Mouse (Mus musculus) gastrocnemius, postnatal 14 days (tissue): Measurements from ENCODE around the gene Cdk11b. TPM values are rescaled to one million over a fixed set of nuclear protein-coding genes. Genes with fewer than 3 reads are reported as not detected.

ENCODE experiments used
- DNase-seq: peaks from one replicate; pipeline ENCODE4 v3.0.0; 2021; ENCODE audit warnings: mixed read lengths
- intact Hi-C: fragments of 180-260 bp; cut with DNase I; formaldehyde crosslinking; loops from one replicate; pipeline ENCODE4 v1.15.1; 2025; ENCODE audit warnings: low total_unique reads
- long read RNA-seq, 2 experiments: library from polyadenylated mRNA; stranded (forward); transcript quantifications; one replicate each; pipeline ENCODE4 v2.0.0; 2021
- total RNA-seq, 2 experiments: library from RNA; stranded (reverse); gene quantifications; 2 replicates each; pipeline ENCODE4 v1.2.3; 2021

Gene Cdk11b
- 10 to 100 TPM; 25.9 TPM for total RNA-seq
- long read RNA-seq, experiment 1, transcript Cdk11b-201 (20 exons, 2,595 nt): major isoform, 22 of 35 reads
- long read RNA-seq, experiment 1, partial matches to known transcripts: 1 of 35 reads
- long read RNA-seq, experiment 1, other reads (novel, unspliced or antisense): 9 of 35 reads
- long read RNA-seq, experiment 2, transcript Cdk11b-202 (20 exons, 2,673 nt): minor isoform, 9 of 40 reads
- long read RNA-seq, experiment 2, transcript Cdk11b-201 (20 exons, 2,595 nt): major isoform, 16 of 40 reads
- long read RNA-seq, experiment 2, partial matches to known transcripts: 1 of 40 reads
- long read RNA-seq, experiment 2, other reads (novel, unspliced or antisense): 14 of 40 reads

DNA sequence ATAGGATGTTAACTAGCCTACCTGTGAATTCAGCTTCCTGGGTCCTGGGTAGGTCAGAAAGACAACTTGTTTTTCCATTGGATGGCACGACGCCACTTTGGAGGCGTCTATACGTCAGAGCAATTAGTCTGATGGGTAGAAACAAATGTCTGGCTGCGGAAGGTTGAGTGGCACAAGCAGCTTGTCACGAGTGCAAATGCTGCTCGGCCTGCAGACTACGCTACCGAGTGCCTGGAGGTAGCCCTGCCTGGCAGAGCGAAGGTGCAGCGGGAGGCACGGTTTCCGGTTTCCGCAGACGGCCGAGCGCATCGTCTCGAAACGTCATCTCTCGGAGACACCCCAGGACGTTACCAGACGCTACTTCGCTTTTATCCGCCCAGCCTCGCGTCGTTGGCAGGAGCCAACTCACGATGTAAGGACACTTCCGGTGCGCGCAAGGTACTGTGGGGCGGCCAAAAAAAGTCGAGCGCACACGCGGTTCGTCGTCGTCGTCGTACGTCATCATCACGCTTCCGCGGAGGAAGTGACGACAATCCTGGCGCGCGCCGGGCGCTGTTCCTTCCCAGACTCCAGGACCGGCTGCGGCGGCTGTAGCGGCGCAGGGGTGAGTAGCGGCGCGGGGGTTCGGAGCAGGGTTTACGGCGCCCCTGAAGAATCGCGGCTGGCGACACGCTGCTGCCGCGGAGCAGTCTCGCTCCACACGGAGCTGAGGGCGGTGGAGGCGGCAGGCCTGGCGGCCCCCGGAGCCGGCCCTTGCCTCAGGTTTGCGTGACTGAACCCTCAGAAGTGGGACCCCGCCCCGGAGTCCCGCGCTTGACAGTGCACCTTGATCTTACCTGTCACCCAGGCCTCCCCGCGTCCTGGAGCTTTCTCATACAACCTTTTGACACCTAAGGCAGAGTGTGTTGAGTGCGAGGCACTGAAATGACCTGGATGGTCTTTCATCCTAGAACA lies at the start of gene Cdk11b:
TSS of gene Cdk11b (plus strand) at position 517 of the 954 bp plus-strand sequence.
- intact Hi-C loops: no loop called here
- peak; percentile 96 for DNase-seq

DNA sequence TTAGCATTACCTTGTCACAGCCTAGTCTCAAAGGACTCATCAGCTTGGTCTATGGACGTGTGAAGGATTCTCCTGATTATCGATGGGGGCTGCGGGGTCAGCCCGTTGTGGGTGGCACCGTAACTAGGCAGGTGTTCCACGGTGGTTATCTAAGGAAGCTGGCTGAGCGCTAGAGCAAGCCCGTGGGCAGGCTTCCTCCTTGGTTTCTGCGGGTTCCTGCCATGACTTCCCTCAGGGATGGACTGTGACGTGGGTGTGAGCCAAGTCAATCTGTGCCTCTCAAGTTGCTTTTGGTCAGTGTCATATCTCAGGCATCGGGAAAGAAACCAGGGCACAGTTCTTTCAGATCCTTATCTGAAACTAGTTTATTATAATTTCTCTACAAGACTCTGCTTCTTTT lies 49.7 kb upstream of the Cdk11b start:
- DNase-seq: no peak
- intact Hi-C loops: no loop called here

DNA sequence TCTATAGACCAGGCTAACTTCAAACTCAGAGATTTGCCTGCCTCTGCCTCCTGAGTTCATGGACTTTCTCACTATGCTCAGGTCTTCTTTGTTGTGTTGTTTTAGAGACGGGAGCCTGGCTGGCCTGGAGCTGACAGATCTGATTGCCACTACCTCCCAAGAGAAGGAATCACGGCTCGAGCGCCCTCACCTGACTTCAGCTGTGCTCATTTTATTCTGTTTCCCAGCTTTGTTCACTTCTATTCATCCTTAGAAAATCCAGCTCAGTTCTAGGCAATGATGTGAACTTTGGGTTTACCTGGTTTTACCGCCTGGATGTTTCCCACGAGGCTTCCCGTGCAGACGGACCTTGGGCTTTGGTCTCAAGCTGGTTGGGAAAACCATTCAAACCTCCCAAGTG lies 49.1 kb upstream of the Cdk11b start:
- DNase-seq: no peak
- intact Hi-C loops: no loop called here

DNA sequence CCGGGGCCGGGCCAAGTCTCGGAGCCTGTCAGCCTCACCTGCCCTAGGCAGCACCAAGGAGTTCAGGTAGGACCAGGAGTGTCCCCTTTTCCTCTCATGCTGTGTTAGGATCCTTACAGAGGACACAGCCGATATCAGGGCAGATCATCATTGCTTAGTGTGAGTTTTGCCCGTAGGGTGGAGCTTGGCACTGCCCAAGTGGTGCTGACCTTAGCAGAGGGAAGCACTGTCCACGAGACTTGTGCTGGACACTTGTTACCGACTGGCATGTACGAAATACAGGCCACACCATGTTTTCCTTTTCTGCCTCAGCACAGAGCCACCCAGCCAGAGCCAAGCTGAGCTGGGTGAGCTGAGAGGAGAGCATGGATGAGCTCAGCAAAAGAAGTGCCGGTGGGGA lies 47.5 kb upstream of the Cdk11b start:
- no peak for DNase-seq
- intact Hi-C loops: no loop called here

DNA sequence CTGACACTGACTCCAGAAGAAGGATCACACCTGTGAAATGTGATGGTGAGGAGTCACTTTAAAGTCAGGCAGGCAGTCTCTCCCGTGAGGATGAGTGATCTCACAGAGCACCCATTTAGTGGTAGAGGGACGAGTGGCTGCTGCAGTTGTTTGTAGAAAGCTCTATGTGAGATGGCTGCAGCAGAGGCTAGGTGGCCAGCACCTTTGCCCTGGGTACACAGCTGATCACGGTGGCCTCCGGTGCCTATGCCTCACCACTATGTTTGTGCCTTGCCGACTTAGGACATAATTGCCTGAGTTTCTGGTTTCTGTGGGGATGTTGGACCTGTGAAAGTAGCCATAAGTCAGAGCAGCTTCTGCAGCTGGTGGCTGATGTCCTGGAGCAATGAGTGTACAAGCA lies 46.9 kb upstream of the Cdk11b start:
- no peak for DNase-seq
- intact Hi-C loops: no loop called here

DNA sequence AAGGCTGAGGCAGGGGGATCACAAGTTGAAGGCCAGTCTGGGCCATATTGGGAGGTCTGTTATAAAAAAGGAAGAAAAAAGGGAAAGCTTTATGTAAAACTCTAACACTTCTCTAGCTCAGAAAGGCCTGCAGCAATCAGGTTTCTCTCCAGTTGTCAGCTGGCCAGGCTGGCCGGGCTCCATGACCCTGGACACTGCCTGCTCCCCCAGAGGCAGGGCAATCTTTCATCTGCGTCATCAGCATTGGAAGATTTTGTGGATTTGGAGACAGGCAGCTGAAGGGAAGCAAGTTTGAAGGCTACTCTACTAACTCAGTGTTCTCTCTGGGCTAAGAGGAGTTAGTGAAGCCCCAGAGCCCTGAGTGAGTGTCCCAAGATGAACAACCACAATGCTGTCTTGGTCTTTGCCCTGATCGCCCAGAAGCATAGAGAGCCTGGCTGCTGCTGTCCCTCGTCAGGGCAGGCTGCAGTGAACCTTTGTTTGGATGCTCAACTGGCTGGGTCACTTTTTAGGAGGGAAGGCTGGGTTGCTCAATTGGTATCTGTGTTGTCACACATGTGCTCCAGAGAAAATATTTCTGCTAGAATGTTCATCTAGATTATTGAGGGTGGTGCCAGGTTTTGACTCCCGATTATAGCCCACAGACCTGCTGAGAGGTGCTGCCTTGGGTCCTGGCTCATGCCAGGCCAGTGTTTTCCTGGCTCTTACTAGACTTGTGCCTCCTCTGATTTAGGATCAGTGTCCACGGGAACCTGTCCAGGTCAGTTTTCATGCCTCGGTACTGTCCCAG lies 46.1 kb upstream of the Cdk11b start:
- intact Hi-C loops: no loop called here
- peak; percentile 74 for DNase-seq

DNA sequence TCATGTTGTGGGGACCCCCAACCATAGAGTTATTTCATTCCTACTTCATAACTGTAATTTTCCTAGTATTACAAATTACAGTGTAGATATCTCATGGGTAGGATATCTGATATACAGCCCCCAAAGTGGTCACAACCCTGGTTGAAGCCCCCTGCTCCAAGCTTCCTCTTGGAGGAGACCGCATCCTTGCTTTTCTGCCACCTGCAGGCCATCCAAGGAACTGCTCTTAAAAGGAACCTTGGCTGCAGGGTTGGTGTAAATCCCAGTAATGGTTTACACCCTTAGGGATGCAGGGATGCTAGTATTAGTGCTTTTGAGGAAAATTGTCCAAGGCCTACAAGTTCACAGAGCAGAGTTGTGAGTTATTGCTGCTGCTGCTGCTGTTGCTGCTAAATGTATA lies 44.2 kb upstream of the Cdk11b start:
- intact Hi-C loops: loop anchor here (5.0 kb wide), 1 partner anchor 98 kb away; no protein-coding TSS in a partner anchor
- DNase-seq: peak; percentile 50

DNA sequence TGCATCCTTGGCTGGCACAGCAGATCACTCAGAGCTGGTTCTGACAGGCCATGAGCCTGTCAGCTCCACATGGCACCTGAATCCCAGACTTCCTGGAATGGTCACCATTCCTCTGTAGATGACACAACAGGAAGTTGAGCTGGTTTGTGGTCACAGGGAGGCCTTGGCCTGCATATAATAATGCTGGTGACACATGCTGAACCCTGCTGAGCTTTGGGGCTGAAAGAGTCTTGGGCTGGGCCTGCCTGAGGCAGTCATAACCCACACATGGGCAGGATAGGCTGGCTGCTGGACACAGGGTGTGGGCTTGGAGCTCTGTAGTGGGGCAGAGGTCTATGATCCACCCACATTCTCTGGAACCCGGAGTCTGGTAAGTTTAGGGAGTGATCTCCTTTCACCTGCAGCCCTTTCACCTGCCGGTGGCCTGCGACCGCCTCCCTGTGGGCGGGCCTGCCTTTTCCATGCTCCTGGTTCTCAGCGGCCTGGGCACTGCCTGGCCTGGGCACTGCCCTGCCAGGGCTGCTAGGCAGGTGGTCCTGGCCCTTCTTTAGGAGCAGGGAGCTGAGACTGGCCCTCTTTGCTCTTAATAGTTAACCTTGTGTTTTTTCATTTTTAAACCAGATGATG lies 42.3 kb upstream of the Cdk11b start:
- DNase-seq: no peak
- intact Hi-C loops: loop anchor here (5.0 kb wide), 1 partner anchor 100 kb away; no protein-coding TSS in a partner anchor

DNA sequence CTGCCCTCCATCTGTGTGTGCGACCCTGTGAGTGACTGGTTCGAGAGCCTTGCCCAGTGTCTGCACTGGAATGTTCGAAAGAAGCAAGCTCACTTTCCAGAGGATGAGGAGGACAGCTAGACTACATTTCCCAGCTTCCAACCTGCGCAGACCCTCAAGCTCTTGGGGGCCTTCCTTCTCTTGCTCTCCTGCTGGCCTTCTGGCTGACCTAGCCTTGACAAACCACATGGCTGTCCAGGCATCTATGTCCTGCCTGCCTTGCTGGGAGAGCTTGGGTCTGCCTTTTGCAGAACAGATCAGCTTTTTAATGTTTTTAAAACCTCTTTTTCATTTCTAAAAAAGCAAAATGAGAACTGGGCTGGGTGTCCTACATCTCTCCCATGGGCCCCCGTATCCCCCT lies 35.3 kb upstream of the Cdk11b start:
- intact Hi-C loops: no loop called here
- no peak for DNase-seq

DNA sequence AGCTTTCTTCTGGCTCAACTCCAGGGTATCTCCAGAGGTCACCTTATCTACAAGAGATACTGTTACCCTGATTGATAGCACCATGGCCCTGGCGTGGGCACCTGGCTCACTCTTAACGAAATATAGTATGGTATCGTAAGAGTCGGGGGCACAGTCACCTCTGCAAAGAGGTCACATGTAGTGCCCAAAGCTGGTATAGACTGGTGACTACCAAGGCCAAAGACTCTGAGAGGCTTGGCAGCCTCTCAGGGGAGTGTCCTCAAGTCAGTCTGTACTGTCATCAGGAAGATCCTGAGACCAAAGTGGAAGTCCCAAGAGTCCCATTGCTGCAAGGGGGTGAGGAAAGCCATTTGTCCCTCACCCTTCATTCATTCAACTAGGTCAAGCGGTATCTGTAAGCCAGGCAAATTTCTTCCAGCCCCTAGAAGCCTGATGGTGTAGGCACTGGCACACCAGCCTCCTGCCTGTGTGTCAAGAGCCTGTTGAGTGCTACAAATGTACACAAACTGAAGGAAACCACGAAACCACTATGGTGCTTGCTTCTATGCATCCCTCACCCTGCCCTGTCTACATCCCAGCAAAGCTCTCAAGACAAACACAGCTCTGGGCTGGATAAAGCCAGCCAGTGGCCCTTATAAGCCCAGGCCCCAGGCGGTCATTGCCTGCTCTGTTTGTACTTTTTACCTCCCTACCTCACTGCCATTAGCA lies 33.5 kb upstream of the Cdk11b start:
- no peak for DNase-seq
- intact Hi-C loops: no loop called here

DNA sequence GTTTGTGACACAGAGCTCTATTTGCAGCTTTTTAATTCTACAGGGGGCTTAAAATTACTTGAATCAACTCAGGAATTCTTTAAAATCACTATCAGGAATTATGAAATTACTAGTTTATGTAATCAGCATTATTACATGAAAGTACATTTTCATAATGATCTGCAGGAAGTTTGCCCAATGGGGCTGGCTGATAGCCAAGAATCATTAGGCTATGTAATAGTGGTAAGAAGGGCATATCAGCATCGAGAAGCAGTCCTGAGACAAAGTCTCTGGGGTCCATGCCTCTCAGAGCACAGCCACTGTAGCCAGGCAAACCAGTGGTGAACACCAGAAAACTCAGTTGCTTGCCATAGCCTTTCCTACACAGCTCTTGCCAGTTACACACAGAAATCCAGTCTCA lies 30.9 kb upstream of the Cdk11b start:
- DNase-seq: no peak

DNA sequence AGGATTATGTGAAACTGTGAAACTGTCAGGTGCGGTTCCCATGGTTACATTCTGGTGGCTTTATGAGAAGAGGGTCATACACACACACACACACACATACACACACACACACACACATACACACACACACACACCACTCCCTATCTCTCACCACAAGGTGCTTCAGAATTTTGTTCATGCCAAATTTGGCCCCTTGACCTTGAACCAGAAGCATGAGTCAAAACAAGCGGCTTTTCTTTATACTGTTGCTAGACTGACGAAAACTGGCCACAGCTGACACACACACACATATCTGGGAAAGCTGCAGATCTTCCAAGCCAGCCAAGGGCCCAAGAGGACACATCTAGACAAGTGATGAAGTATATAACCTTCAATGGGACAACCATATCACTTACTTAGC lies 28.9 kb upstream of the Cdk11b start:
- intact Hi-C loops: no loop called here
- no peak for DNase-seq

More for the DNA sequence above, 30.9 kb upstream of the Cdk11b start:
- intact Hi-C loops: no loop called here

DNA sequence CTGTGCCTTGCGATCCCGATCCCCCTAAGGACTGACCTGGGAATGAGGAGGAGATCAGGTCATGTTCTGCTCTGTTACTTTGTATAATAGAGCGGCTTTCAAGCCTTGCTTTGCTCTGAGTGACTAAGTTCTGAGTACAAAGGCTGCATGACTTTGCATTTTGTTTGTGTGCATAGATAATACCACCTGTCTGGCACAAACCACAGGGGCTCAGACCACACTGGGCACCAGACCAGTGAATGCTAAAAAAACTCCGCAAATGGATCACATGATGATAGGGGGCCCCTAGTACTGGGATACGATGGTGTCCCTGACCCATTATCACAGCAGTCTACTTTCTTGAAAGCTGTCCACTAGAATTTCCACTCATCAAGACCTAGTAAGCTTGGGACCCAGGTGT lies 28.0 kb upstream of the Cdk11b start:
- intact Hi-C loops: no loop called here
- DNase-seq: no peak

DNA sequence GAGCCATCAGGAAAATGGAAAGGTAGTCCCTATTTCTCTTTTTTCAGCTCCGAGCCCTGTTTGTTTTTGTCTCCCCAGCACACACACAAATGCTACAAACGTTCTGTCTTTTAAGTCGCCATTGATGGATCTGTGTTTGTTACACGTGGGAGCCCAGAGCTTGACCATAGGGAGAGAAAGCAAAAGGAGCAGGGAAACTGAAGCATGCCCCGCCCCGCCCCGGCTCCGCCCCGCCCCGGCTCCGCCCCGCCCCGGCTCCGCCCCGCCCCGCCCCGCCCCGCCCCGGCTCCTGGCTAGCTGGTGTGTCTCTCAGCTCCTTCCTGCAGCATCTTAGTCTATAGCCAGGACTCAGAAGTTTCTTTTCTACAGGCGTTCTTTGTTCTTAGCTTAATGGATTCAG lies 26.1 kb upstream of the Cdk11b start:
- intact Hi-C loops: no loop called here
- DNase-seq: no peak

DNA sequence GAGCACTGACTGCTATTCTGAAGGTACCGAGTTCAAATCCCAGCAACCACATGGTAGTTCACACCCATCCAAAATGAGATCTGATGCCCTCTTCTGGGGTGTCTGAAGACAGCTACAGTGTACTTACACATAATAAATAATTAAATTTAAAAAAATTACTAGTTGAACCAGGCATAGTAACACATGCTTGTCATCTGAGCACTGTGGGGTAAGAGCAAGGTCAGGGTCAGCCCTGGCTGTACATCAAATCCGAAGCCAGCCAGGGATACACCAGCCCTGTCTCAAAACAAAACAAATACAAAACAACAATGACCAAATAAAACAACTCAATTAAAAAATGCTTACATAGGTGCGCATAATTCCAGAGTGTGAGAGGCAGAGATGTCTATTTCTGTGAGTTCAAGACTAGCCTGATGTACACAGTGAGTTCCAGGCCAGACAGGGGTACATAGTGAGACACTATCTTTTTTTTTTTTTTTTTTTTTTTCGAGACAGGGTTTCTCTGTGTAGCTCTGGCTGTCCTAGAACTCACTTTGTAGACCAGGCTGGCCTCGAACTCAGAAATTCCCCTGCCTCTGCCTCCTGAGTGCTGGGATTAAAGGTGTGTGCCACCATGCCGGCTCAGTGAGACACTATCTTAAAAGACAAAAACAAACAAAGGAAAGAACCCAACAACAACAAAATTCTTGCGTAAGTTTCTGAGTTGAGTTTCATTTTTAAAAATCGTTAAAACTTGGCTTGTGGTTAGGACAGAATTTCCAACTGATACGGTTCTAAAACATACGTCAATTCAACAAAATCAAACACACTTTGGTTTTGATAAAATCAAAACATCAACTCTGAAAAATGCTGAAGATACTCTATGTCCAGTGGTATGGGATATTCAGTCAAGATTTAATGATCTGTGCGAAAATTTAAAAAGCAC lies 24.5 kb upstream of the Cdk11b start:
- DNase-seq: no peak
- intact Hi-C loops: no loop called here

DNA sequence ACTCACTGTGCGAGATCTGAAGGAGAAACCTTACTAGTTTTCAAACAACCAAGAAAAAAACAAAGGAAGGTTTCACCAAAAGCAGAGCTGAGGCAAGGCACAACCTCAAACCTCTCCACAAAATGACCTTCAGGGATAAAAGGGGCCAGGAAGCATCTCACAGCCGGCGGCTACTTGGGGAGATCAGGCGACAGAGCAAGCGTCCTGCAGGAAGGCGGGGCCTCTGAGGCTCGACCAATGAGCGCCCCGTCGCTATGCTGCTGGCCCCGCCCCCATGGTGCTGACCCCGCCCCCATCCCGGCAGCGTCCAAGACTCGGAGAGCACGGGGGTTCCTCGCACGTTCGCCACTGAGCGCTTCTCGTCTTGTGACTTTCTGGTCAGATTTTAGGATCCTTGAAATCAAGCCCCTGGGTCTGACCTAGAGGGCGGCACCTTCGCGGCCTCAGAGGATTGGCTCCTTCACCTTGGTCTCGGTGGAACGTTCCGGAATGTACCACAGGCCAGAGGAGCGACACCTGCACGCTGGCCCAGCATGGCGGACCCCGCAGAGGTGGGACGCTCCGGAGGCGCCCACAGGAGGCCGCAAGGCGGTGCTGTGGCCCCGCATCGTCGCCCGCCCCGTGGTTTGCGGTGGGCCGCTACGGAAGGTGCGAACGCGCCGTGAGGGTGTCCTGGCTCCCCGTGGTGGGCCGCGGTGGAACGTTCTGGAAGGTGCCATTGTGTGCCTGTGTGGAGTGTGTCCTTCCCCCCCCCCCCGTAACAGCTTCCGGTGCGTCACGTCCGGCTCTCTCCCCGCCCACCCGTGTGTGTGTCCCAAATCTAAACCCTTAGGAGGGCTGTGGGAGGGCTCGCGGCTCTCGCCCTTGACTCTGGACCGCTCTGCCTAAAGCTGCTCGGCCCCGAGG lies 23.3 kb upstream of the Cdk11b start, which contains the start of gene Slc35e2:
TSS of gene Slc35e2 (plus strand) at position 326 of the 906 bp plus-strand sequence.
- intact Hi-C loops: no loop called here
- DNase-seq: peak; percentile 94

DNA sequence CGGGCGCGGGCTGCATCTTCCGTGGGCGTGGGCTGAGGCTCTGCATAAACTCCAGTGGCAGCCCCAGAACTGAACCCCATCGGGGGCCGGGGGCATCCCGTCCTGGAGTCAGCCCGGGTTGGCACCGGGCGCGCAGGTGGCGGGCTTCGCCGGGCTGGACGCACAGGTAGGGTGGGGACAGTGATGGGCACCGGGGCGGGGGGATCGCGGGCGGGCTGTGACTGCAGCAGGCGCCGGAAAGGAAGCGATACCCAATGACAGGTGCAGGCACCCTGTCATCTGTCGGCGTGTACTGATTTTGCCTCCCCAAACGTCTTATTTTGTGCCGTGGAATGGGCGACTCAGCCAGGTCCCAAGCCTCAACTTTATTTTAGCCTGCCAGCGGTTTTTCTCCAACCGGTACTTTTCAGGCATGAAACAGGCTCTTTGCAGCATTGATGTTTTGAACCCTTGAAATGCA lies 22.6 kb upstream of the Cdk11b start:
- intact Hi-C loops: no loop called here

More for the DNA sequence above, 22.6 kb upstream of the Cdk11b start:
- no peak for DNase-seq
